Mouse (Mus musculus): Measurements from ENCODE around the gene Dcpp2. TPM values are rescaled to one million over a fixed set of nuclear protein-coding genes. Genes with fewer than 3 reads are reported as not detected.
A peak's percentile ranks its signal among the peaks of the same experiment; 100 is the strongest.
"Not testable (repeated sequence)": the region's sequence is repeated elsewhere in the genome, so short reads cannot be mapped to it uniquely, and the experiment has no call there.

The Dcpp2 gene
- polyA plus RNA-seq (2015; fragmentation: Nextera tagmentation; extraction: Ambion mirVana): not detected in 2 replicates

- H3K27ac ChIP-seq (replicated peaks); H3K9ac ChIP-seq; H3K36me3 ChIP-seq; H3K4me3 ChIP-seq; H3K9me3 ChIP-seq; H3K27me3 ChIP-seq; ATAC-seq (ENCODE audit: low read depth); H3K4me1 ChIP-seq (replicated peaks); H3K4me2 ChIP-seq: not testable (repeated sequence)
- WGBS: 85% methylated on average over 4 of the region's 4 CpGs
Measured at GRCm38 (mm10) chr17:23880576-23880975, at the start of gene Dcpp2, which contains the start of gene Dcpp1. Gene Dcpp2, plus strand, starts transcription at chr17:23880880. Gene Dcpp1, plus strand, starts transcription at chr17:23880876.

- Histone ChIP-seq H3K27ac (replicated peaks) (no peak overlapping the region), H3K4me1 (replicated peaks) (peaks cover 25% of the 10 kb centered on the region), H3K27me3 (peaks cover 48% of the 10 kb centered on the region), H3K9me3 (no peaks in the 10 kb centered on the region), H3K36me3 (peaks cover 11% of the 10 kb centered on the region), H3K4me2 (no peak overlapping the region), H3K9ac (no peak overlapping the region), H3K4me3 (no peak overlapping the region)
- WGBS: 90% methylated on average over 1 of the region's 1 CpGs
- no peak for ATAC-seq (ENCODE audit: low read depth)
Measured at GRCm38 (mm10) chr17:23831201-23831600, 49.5 kb upstream of the Dcpp2 start.

GRCm38 (mm10) chr17:23836006-23836575 is 44.6 kb upstream of the Dcpp2 start, which contains the start of gene Prss33:
Gene Prss33, minus strand, starts transcription at chr17:23836056.
- H3K27ac ChIP-seq (replicated peaks): no peak within 1 kb of the TSS
- no peak for ATAC-seq (ENCODE audit: low read depth)
- no peak within 1 kb of the TSS for H3K4me2 ChIP-seq
- H3K9ac ChIP-seq: no peak within 1 kb of the TSS
- H3K36me3 ChIP-seq: no peaks in the 10 kb centered on the region
- H3K9me3 ChIP-seq: no peaks in the 10 kb centered on the region
- H3K27me3 ChIP-seq: peaks cover 48% of the 10 kb centered on the region
- WGBS: 83% methylated on average over 8 of the region's 8 CpGs
- no peak within 1 kb of the TSS for H3K4me3 ChIP-seq
- H3K4me1 ChIP-seq (replicated peaks): no peaks in the 10 kb centered on the region

GRCm38 (mm10) chr17:23841145-23841544 is 39.5 kb upstream of the Dcpp2 start:
- Histone ChIP-seq H3K9ac (no peak overlapping the region), H3K36me3 (no peaks in the 10 kb centered on the region), H3K4me1 (replicated peaks) (0 out of 2 replicates have a peak, but pooled peaks cover 4% of the 10 kb centered on the region), H3K27me3 (peaks cover 14% of the 10 kb centered on the region; the same call in 1 of the 2 replicates), H3K4me2 (no peak overlapping the region), H3K9me3 (no peaks in the 10 kb centered on the region), H3K4me3 (no peak overlapping the region), H3K27ac (replicated peaks) (no peak overlapping the region)
- ATAC-seq (ENCODE audit: low read depth): no peak
- WGBS: 33% methylated on average over 4 of the region's 4 CpGs

GRCm38 (mm10) chr17:23843141-23843811 is 37.4 kb upstream of the Dcpp2 start:
- peaks cover 6% of the 10 kb centered on the region for H3K27me3 ChIP-seq
- 40% methylated on average over 23 of the region's 23 CpGs for WGBS
- 0 out of 2 replicates have a peak overlapping the region, but pooled peaks have one; percentile 13 for H3K4me3 ChIP-seq
- no peak overlapping the region for H3K9ac ChIP-seq
- H3K4me2 ChIP-seq: peak overlapping the region; percentile 37; the same call in 1 of the 2 replicates
- no peaks in the 10 kb centered on the region for H3K36me3 ChIP-seq
- H3K9me3 ChIP-seq: no peaks in the 10 kb centered on the region
- ATAC-seq (ENCODE audit: low read depth): 0 out of 2 replicates have a peak, but pooled peaks have one; percentile 48
- no peak overlapping the region for H3K27ac ChIP-seq (replicated peaks)
- H3K4me1 ChIP-seq (replicated peaks): 0 out of 2 replicates have a peak, but pooled peaks cover 4% of the 10 kb centered on the region

GRCm38 (mm10) chr17:23843812-23844273 is 36.8 kb upstream of the Dcpp2 start, which contains the start of the genes Prss32 and Prss41:
Gene Prss32, plus strand, starts transcription at chr17:23843855.
Gene Prss41, minus strand, starts transcription at chr17:23844172.
- Histone ChIP-seq H3K36me3 (no peaks in the 10 kb centered on the region), H3K9me3 (no peaks in the 10 kb centered on the region), H3K27me3 (peaks cover 6% of the 10 kb centered on the region), H3K4me2 (peak within 1 kb of the TSS; percentile 37), H3K4me1 (replicated peaks) (0 out of 2 replicates have a peak, but pooled peaks cover 4% of the 10 kb centered on the region), H3K27ac (replicated peaks) (no peak within 1 kb of the TSS), H3K9ac (no peak within 1 kb of the TSS), H3K4me3 (peak within 1 kb of the TSS; percentile 13)
- ATAC-seq (ENCODE audit: low read depth): no peak
- 18% methylated on average over 19 of the region's 19 CpGs for WGBS

GRCm38 (mm10) chr17:23850028-23850427 is 30.7 kb upstream of the Dcpp2 start:
- H3K9ac ChIP-seq: no peak overlapping the region
- 62% methylated on average over 2 of the region's 2 CpGs for WGBS
- no peak overlapping the region for H3K27ac ChIP-seq (replicated peaks)
- no peaks in the 10 kb centered on the region for H3K9me3 ChIP-seq
- no peaks in the 10 kb centered on the region; the same call in none of the 2 replicates for H3K27me3 ChIP-seq
- no peak overlapping the region for H3K4me2 ChIP-seq
- no peaks in the 10 kb centered on the region for H3K4me1 ChIP-seq (replicated peaks)
- ATAC-seq (ENCODE audit: low read depth): no peak
- H3K4me3 ChIP-seq: no peak overlapping the region
- no peaks in the 10 kb centered on the region for H3K36me3 ChIP-seq

GRCm38 (mm10) chr17:23850853-23851749 is 29.6 kb upstream of the Dcpp2 start:
- no peaks in the 10 kb centered on the region for H3K36me3 ChIP-seq
- WGBS: 63% methylated on average over 18 of the region's 19 CpGs

GRCm38 (mm10) chr17:23853292-23853691 is 27.4 kb upstream of the Dcpp2 start:
- Histone ChIP-seq H3K9me3 (no peaks in the 10 kb centered on the region), H3K4me2 (no peak overlapping the region), H3K36me3 (no peaks in the 10 kb centered on the region), H3K27ac (replicated peaks) (no peak overlapping the region), H3K9ac (no peak overlapping the region), H3K27me3 (no peaks in the 10 kb centered on the region), H3K4me1 (replicated peaks) (no peaks in the 10 kb centered on the region), H3K4me3 (no peak overlapping the region)
- WGBS: 34% methylated on average over 5 of the region's 5 CpGs
- no peak for ATAC-seq (ENCODE audit: low read depth)

More at GRCm38 (mm10) chr17:23850853-23851749, 29.6 kb upstream of the Dcpp2 start:
- Histone ChIP-seq H3K27me3 (no peaks in the 10 kb centered on the region; the same call in none of the 2 replicates), H3K27ac (replicated peaks) (peak overlapping the region; percentile 28; the same call in 1 of the 2 replicates), H3K4me2 (no peak overlapping the region), H3K4me3 (no peak overlapping the region), H3K4me1 (replicated peaks) (no peaks in the 10 kb centered on the region), H3K9ac (no peak overlapping the region), H3K9me3 (no peaks in the 10 kb centered on the region)
- no peak for ATAC-seq (ENCODE audit: low read depth)

GRCm38 (mm10) chr17:23854229-23854765 is 26.4 kb upstream of the Dcpp2 start:
- no peaks in the 10 kb centered on the region for H3K27me3 ChIP-seq
- WGBS: 86% methylated on average over 10 of the region's 10 CpGs

GRCm38 (mm10) chr17:23857193-23857592 is 23.5 kb upstream of the Dcpp2 start:
- no peaks in the 10 kb centered on the region for H3K27me3 ChIP-seq
- 86% methylated on average over 6 of the region's 6 CpGs for WGBS
- H3K36me3 ChIP-seq: no peaks in the 10 kb centered on the region
- no peak overlapping the region for H3K27ac ChIP-seq (replicated peaks)
- H3K9me3 ChIP-seq: no peaks in the 10 kb centered on the region
- no peak overlapping the region for H3K4me3 ChIP-seq
- H3K4me1 ChIP-seq (replicated peaks): no peaks in the 10 kb centered on the region
- no peak overlapping the region for H3K9ac ChIP-seq
- H3K4me2 ChIP-seq: no peak overlapping the region
- ATAC-seq (ENCODE audit: low read depth): no peak

More at GRCm38 (mm10) chr17:23854229-23854765, 26.4 kb upstream of the Dcpp2 start:
- Histone ChIP-seq H3K9ac (no peak overlapping the region), H3K27ac (replicated peaks) (no peak overlapping the region), H3K36me3 (no peaks in the 10 kb centered on the region), H3K4me3 (no peak overlapping the region), H3K4me1 (replicated peaks) (no peaks in the 10 kb centered on the region), H3K4me2 (no peak overlapping the region), H3K9me3 (no peaks in the 10 kb centered on the region)
- no peak for ATAC-seq (ENCODE audit: low read depth)

Data from neural tube, embryonic 13.5 days (tissue).